Mouse (Mus musculus) monocyte, adult 2 months (primary cell): Measurements from ENCODE around the gene Rundc1.
"Not testable (repeated sequence)": the region's sequence is repeated elsewhere in the genome, so short reads cannot be mapped to it uniquely, and the experiment has no call there.

ENCODE experiments used
- DNase-seq, 2 experiments: peaks; one replicate each; pipeline ENCODE4 v3.0.0; 2022; ENCODE audit warnings: low spot score in 2 of 2, low read depth in 1 of 2

Gene Rundc1

DNA sequence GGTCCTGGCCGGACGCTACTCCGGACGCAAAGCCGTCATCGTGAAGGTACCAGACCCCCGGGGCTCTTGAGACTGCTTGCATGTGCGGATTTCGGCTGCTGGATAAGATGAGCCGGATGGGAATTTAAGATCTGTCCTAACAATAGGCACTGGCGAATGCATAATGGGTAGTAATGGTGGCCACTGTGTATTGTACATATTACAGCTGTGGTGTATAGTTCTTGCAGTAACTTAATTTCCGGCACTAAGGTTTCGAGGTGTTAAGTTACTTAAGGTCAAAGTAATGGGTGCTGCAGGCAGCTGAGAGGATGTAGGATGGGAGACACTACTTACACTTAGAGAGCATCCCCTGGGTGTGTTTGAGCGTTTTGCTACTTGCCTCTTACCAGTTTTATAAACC is 17.9 kb downstream of the Rundc1 start:
- no peak for DNase-seq

DNA sequence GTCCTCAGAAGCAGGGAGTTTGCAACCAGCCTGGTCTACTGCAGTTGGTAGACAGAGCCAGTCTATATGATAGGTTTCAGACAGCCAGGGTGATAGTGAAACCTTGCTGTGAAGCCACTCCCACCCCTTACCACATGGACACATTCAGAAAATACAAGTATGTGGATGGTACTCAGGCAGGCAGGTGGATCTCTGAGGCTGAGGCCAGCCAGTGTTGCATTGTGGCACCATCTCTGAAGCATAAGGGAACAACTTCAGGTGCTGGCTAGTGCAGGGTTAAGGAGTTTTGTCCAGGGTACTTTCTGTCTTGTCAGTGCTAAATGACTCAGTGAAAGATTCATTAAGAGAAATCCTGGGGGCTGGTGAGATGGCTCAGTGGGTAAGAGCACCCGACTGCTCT is 21.4 kb downstream of the Rundc1 start:
- DNase-seq = no peak

DNA sequence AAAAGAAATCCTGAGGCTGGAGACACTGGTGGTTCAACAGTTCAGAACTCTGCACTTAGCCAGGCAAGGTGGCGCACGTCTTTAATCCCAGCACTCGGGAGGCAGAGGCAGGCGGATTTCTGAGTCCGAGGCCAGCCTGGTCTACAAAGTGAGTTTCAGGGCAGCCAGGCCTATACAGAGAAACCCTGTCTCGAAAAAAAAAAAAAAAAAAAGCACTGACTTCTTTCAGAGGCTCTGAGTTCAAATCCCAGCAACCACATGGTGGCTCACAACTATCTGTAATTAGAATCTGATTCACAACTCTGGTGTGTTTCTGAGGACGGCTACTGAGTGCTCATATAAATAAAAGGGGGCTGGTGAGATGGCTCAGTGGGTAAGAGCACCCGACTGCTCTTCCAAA is 22.0 kb downstream of the Rundc1 start:
- not testable (repeated sequence) for DNase-seq

DNA sequence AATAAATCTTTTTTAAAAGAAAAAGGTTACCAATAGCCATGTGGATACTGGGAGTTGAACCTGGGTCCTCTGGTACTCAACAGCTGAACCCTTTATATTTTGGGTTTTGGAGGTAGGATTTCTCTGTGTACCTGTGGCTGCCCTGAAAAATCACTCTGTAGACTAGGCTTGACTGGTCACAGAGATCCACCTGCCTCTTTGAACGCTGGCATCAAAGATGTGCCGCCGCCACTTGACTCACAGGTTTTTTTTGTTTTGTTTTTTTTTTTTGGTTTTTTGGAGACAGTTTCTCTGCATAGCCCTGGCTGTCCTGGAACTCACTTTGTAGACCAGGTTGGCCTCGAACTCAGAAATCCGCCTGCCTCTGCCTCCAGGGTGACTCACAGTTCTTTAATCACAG is 22.9 kb downstream of the Rundc1 start:
- DNase-seq = no peak

DNA sequence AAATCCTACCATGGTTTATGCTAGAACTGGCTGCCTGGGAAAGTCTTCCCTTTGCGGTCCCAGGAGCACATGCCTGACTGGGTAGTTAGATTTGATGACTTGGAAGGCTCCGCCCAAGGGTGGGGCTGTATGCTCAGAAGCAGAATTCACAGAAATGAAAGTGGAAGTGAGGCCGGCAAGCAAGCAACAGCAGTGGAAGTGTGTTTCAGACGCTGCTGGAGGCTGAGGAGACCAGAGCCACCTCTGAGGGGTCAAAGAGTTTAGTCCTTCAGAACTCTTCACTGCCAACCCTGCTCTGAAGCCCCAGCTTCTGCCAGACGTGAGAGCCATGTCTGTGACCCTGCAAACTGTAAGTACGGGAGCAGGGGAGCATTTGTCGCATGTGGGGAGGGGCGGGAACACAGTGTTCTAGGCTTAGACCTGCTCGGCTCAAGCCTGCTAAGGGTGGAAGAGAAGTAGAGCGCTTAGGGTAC is 23.4 kb downstream of the Rundc1 start, which contains the start of gene Ifi35:
Gene Ifi35 (plus strand): TSS at position 134 of the 473 bp plus-strand sequence.
- peak in 1 of 2 experiments; percentile 65 for DNase-seq

DNA sequence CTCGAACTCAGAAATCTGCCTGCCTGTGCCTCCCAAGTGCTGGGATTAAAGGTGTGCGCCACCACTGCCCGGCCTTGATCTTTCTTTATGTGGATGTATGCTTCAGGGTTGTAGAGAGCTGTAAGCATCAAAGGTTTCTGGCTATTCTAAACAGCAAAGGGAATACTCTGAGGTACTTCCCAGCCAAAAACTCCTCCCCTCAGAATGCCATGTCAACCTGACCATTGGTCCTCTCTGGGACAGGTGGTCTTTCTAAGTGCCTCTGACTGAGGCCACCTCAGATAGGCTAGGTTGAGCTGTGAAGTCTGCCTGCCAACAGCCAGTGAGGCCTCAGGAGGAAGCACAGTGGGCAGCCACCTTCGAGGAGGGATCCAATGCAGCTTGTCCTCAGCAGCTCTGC is 24.0 kb downstream of the Rundc1 start:
- no peak for DNase-seq

DNA sequence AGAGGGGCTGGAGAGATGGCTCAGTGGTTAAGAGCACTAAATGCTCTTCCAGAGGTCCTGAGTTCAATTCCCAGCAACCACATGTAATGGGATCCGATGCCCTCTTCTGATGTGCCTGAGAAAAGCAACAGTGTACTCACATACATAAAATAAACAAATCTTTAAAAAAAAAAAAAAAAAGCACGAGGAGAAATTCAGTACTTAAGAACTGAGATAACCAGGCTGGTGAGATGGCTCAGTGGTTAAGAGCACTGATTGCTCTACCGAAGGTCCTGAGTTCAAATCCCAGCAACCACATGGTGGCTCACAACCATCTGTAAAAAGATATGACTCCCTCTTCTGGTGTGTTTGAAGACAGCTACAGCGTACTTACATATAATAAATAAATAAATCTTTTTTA is 24.7 kb downstream of the Rundc1 start:
- DNase-seq = not testable (repeated sequence)

DNA sequence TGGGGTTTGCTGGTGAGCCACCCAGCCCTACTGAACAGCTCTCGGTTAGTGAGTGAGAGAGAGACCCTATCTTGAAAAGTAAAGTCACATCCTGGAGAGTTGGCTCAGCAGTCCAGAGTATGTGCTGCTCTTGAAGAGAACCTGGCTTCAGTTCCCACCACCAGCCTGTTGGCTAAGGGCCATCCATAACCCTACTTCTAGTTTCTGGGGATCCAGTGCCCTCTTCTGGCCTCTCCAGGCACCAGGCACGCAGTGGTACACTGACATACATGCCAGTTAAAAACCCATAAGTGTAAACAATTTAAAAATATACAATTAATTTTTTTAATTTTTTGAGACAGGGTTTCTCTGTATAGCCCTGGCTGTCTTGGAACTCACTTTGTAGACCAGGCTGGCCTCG is 25.5 kb downstream of the Rundc1 start:
- DNase-seq = no peak

DNA sequence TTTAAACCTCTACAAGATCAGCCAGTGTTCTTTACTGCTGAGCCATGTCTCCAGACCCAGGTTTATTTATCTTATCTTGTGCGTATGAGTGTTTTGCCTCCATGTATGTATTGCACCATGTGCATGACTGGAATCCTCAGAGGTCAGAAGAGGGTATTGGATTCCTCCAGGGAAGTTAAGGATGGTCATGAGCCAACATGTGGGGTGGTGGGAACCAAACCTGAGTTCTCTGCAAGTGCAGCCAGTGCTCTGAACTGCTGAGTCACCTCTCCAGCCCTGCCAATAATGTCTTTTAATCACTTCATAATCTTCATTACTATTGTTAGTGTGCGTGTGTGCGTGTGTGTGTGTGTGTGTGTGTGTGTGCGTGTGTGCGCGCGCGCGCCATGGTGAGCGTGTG is 26.7 kb downstream of the Rundc1 start:
- no peak for DNase-seq

DNA sequence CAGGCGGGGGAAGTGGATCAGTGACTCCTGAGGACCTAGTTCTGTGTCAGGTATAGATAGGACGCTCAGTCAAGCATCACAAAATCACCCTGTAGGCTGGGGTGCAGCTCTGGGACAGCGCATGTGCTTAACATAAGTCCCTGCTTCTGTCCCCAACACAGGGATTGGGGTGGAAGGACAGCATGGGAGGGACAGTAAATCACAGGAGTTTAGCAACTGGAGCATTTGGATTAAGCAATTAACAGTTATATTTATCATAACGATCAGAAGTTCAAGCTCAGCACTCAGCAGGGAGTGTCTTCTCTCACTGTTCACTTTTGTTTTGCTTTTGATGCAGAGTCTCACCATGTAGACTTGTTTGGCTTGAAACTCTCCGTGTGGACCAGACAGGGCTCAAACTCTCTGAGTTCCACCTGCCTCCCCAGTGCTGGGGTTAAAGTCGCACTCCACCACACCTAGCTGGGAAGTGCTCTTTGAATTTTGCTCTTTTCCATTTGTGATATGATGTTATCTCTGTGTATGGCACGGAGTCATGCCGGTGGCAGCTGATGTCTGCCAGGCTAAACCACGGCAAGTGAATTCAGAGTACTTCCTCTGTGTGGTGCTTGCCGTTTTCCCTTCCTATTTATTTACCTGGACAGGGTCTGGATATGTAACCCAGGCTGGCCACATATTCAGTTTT is 27.3 kb downstream of the Rundc1 start:
- DNase-seq = no peak

DNA sequence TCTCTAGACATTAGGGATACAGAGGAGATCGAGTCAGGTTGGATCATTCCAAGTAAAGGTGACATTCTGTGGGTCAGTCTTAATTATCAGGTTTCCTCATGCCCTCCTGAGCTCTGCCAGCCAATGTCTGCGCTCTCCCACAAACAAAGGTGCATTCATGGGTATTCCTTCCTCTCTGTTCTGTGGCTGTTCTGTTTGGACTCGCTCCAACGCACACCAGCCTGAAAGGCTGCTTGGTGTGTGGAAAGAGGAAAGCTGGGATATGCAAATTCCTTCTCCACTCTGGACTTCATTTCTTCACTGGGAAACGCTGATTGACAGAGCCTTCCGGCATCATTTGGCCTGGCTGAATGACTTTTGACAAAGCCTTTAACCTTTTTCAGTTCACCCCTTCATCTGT is 29.8 kb downstream of the Rundc1 start:
- no peak for DNase-seq

DNA sequence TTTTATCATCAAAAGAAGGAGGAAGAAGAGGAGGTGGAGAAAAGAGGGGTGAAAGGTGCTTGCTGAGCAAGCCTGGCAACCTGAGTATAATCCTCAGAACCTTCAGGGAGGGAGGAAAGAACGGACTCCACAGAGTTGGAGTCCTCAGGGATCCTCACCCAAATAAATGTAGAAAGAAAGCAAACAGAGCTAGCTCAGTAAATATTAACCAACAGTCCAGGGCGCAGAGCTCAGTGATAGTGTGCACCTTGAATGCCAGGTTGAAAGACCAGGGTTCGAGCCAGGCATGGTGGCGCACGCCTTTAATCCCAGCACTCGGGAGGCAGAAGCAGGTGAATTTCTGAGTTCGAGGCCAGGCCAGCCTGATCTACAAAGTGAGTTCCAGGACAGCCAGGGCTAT is 30.7 kb downstream of the Rundc1 start:
- DNase-seq = no peak

DNA sequence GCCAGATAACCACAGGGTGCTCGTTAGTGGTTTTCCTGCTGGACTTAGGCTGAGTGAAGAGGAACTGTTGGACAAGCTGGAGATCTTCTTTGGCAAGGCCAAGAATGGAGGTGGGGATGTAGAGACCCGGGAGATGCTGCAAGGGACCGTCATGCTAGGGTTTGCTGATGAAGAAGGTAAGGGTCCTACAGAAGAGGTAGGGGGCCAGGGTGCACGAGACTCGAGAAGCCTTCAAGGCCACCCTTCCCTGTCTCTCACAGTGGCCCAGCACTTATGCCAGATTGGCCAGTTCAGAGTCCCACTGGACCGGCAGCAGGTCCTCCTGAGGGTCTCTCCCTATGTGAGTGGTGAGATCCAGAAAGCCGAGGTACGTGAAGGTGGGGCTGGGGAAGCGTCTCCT is 32.7 kb downstream of the Rundc1 start:
- no peak for DNase-seq

DNA sequence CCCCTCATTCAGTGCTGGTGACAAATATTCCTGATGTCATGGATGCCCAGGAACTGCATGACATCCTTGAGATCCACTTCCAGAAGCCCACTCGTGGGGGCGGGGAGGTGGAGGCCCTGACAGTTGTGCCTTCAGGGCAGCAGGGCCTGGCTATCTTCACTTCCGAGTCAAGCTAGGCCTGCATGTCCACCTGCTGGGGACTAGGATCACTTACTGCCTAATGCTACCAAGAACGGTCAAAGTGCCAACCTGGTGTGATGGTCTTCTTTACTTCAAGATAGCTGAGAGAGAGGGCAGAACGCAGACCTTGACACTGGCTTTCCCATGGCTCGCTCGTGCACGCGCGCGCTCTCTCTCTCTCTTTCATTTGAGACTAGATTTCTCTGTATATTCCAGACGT is 33.3 kb downstream of the Rundc1 start:
- DNase-seq = no peak

DNA sequence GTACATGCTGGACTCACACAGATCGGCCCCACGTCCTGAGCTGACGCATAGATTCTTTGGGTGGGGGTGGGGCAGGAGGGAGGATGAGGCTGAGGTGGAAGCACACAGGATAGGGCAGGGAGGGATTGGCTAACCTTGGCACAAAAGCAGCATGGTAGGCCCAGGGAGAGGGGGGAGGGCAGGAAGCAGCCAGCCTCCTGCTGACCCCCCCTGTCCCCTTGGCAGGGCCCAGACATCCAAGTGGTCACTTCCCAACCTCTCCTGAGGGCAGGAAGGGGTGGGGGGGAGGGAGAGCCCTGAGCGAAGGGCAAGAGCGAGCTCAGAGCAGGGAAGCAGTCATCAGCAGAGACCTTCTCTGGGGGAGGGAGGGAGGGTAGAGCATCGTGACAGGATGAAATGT is 34.8 kb downstream of the Rundc1 start:
- no peak for DNase-seq

DNA sequence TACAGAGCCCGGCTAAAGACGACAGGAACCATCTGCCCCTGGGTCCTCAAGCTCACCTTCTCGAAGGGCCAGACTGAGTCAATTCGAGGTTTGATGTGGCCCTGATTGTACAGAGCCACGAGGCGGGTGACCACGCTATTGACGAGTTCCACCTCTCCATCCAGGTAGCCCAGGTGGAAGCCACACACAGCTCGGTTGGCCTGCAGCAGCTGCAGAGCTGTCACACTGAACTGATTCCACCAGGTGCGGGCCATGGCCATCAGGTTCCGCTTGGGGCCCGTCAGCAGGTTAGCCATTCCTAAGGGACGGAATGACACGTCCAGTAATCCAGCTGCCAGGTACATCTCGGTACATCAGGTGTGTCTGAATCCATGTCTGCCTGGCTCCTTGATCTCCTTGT is 35.4 kb downstream of the Rundc1 start:
- DNase-seq = no peak

DNA sequence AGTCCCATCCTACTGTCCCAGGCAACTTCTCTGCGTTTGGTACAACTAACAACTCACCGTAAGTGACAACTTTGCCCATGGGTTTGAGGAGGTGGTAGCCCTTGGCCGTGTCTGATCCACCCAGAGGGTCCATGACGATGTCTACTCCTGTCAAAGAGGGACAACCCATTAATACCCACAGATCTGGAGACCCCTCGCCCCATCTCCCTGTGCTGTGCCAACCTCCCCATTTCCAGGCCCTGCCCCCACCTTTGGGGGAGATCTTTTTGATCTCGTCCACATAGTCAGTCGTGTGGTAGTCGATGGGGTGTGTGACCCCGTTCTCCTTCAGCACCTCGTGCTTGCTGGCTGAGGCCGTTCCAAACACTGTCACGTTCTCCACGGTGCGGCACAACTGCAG is 37.3 kb downstream of the Rundc1 start:
- DNase-seq = no peak

DNA sequence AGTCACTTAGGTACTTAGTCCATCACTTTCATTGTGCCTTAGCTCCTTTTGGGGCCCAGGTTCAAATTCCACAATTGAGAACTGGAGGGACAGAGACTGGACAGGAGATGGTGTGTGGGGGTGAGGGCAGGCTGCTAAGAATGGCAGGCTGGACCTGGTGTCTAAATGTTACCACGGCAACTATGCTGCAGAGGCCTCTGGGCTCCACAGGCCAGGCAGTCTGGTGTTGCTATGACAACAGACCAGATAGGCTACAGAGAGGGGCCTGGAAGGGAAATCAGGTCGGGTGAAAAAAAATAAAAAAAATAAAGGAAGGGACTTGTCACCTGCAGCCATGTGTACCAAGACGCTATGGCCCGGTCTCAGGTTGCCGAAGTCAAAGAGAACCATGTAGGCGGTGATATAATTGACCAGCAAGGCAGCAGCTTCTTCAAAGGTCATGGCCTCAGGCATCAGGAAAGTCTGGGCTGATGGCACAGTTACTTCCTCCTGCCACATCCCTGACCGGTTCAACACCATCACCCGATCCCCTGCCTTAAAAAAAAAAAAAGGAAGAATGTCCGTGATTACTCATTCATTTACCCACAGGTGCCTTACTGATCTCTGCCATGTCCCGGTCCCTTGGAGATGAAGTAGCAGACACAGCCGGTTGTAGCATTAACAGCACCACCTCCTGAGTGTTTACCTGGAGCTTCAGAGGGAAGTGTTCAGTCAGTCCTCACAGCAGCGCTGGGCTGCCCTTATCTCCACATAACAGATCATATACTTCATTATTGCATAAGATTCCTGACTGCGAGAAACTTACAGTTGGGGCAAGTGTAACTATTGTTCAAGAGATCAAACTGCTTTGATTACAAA is 37.9 kb downstream of the Rundc1 start:
- peak in 1 of 2 experiments; percentile 19 for DNase-seq

DNA sequence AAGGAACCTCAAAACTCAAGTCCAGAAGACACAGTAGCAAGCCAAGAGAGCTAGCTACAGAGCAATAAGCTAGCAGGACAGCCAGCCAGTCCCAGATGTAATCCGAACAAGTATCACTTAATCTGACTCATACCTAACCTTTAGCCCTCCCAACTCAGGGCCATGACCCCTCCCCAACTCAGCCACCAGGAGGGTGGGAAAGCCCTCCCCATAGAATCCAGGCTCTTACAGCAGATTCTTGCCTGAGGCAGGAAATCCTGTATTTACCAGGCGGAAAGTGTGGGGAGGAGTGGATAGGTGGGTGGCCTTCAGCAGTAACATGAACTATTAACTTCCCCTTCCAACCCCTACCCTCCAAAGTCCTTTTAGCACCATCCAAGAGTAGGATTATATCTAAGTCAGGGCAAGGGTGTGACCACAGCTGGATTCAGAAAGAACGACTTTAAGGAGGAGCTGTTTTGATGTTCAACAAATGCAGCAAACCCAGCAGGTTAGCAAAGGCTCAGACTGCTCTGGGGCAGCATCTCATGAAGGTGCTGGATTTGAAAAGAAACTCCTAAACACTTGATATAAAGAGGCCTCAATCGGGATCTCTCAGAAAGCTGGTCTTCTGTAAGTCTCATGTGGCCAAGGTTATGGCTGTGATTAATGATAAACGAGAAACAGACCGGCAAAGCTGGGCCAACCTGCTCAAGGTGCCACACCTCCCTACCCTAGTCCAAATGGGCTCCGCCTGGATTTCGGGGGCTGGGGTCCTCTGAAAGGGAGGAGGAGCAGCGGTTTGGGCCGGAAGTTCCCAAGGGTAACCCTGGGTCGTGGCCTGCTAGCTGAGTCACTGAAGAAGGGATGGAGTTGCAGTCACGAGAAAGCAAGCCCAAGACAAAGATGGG is 39.6 kb downstream of the Rundc1 start, which contains the start of gene Rnd2:
Gene Rnd2 (plus strand): TSS at position 789 of the 890 bp plus-strand sequence.
- no peak for DNase-seq

DNA sequence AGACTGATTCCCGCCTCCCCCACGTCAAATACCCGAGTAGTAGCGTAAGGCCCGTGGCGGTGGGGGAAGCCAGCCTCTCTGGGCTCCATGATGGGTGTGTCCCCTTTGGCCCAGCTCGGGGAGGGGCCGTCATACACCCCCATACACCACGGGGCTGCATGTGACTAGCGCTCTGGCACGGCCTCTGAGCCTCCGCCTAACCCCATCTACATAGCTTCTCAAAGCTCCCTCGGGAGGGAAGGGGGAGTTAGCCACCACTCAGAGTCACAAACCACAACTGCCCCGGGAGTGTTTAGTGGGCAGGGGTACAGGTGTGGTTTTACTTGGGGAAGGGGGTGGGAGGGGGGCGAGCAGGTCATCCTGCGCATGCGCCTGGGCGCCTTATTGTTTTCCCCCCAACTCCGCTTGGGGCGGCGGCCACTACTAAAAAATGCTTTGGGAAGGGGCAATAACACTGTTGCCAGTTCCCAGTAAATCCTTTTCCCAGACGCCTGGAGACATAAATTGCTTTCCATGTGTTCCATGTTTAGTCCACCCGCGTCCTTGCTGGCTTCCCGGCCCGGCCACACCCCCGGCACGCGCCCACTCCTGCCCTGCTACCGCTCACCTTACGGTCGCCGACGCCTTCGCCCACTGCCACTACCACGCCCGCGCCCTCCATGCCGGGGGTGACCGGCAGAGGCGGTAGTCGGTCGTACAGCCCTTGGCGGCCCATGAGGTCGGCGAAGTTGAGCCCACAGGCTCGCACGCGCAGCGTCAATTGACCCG is 40.4 kb downstream of the Rundc1 start:
- DNase-seq = peak in 1 of 2 experiments; percentile 63
